Mouse (Mus musculus): ENCODE data around the gene Ntm. TPM values are rescaled to one million over a fixed set of nuclear protein-coding genes. Genes with fewer than 3 reads are reported as not detected.

Ntm gene
- polyA plus RNA-seq, 1 experiment from 2014 or later: 27.3 TPM

DNA sequence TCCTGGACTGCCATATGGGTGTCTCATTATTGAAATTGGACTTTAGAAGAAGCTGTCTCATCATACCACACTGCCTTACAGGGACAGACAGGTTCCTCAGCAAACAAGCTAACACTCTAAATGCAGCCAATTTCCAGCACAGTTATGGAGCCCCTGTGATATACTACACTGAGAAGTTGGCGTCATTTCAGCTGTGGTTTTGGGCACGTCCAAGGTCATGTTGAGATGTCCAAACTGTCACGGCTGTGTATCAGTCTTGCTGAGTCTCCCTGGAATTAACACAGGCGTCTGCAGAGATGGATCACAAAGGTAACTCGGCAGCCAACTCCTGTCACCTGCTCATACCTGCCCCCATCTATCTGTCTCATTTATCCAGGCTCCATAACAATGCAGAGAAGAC is 779.9 kb downstream of the Ntm start:
- no peak for ATAC-seq (ENCODE audit: insufficient number of reproducible peaks, low FRiP score, low TSS enrichment, low read depth)
- Histone ChIP-seq H3K36me3 (no peaks in the 10 kb centered on the region), H3K4me2 (no peak overlapping the region), H3K9me3 (no peaks in the 10 kb centered on the region), H3K27me3 (no peaks in the 10 kb centered on the region), H3K27ac (no peak overlapping the region), H3K4me3 (no peak overlapping the region), H3K9ac (no peak overlapping the region), H3K4me1 (no peaks in the 10 kb centered on the region)
- WGBS: 78% methylated on average over 5 of the region's 5 CpGs

DNA sequence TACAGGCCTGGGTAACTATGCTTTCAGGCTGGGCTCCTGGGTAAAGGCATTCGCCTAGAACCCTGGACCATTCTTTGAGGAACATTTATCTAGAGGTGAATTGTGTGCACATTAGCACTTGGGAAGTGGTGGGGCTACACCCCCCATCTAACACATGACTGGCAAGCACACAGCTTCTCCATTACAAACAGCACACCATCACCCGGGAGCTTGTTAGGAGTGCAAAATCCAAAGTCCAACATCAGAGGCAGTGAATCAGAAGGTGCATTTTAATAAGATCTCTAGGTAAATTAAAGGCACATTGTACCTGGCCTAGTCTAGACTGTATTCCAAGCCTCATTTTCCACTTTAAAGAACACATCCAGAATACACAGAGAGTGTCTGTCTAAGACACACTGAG is 781.3 kb downstream of the Ntm start:
- no peak overlapping the region for H3K27ac ChIP-seq
- H3K4me2 ChIP-seq: no peak overlapping the region
- no peak overlapping the region for H3K4me3 ChIP-seq
- H3K36me3 ChIP-seq: no peaks in the 10 kb centered on the region
- no peaks in the 10 kb centered on the region for H3K9me3 ChIP-seq
- no peaks in the 10 kb centered on the region for H3K4me1 ChIP-seq
- no peaks in the 10 kb centered on the region for H3K27me3 ChIP-seq
- H3K9ac ChIP-seq: no peak overlapping the region
- no peak for ATAC-seq (ENCODE audit: insufficient number of reproducible peaks, low FRiP score, low TSS enrichment, low read depth)
- 69% methylated on average over 2 of the region's 2 CpGs for WGBS

DNA sequence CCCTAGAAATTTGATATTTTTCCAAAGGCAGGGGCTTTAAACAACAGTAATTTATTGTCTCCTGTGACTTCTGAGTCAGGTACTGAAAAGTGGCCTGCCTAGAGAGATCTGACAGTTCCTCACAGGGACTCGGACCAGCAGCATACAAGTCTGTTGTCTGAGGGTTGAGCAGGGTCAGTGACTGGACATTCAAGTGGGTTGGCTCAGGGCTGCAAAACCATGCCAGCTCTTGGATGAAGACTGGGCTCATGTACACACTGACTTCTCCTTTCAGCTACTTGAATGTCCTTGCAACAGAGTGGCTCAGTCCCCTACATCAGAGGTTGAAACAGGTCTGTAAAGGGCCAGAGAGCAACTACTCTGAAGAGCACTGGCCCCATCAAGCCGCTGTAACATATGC is 797.2 kb downstream of the Ntm start:
- no peaks in the 10 kb centered on the region for H3K4me1 ChIP-seq
- WGBS: 52% methylated on average over 2 of the region's 2 CpGs

DNA sequence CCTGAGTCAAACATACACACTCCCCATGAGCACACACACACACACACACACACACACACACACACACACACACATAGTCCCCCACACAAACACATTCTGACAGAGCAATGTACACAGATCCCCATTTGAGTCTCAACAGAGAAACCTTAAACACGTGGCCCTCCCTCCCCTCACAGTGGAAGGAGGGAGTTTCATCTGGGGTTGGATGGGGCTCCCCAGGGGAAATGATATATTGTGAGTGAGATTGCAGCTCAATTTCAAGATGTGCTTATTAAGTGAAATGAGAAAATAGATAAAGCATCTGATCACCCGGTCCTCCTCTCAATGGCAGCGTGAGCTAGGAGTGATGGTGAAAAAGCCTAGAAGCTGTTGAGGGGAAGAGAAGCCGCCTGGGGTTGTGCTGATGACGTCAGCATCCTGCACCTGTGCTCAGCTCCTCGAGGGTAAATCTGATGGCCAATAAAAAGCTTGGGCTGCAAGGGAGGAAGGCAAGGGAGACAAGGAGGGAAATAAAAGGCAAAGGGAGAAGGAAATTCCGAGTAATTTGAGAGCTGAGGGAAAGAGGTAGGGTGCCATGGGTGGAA is 801.8 kb downstream of the Ntm start:
- Histone ChIP-seq H3K4me2 (no peak overlapping the region), H3K27me3 (no peaks in the 10 kb centered on the region), H3K4me3 (no peak overlapping the region), H3K4me1 (no peaks in the 10 kb centered on the region), H3K27ac (no peak overlapping the region), H3K9me3 (no peaks in the 10 kb centered on the region), H3K36me3 (no peaks in the 10 kb centered on the region), H3K9ac (no peak overlapping the region)
- ATAC-seq (ENCODE audit: insufficient number of reproducible peaks, low FRiP score, low TSS enrichment, low read depth): no peak
- WGBS: 21% methylated on average over 7 of the region's 7 CpGs

More for the DNA sequence above, 797.2 kb downstream of the Ntm start:
- H3K27ac ChIP-seq: no peak overlapping the region
- no peak for ATAC-seq (ENCODE audit: insufficient number of reproducible peaks, low FRiP score, low TSS enrichment, low read depth)
- no peaks in the 10 kb centered on the region for H3K9me3 ChIP-seq
- H3K36me3 ChIP-seq: no peaks in the 10 kb centered on the region
- H3K9ac ChIP-seq: no peak overlapping the region
- no peak overlapping the region for H3K4me2 ChIP-seq
- no peak overlapping the region for H3K4me3 ChIP-seq
- no peaks in the 10 kb centered on the region for H3K27me3 ChIP-seq

DNA sequence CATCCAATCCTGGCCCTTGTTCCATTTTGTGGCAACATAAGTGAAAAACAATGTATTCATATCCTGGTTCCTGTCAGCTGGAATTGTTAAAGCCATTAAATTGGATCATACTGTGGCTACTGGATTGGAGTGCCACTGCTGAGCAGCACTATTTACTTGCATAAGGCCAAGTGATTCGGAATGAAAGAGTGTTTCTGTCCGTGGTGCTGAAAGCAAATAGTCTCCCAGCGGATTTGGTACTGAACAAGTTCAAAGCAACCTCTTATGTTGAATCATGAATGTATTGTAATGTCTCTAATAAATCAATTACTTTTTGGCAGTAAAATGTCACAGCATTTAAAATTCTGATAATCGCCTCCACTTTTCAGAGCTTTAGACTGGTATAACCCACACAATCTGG is 817.0 kb downstream of the Ntm start:
- no peak for ATAC-seq (ENCODE audit: insufficient number of reproducible peaks, low FRiP score, low TSS enrichment, low read depth)
- H3K4me3 ChIP-seq: no peak overlapping the region

DNA sequence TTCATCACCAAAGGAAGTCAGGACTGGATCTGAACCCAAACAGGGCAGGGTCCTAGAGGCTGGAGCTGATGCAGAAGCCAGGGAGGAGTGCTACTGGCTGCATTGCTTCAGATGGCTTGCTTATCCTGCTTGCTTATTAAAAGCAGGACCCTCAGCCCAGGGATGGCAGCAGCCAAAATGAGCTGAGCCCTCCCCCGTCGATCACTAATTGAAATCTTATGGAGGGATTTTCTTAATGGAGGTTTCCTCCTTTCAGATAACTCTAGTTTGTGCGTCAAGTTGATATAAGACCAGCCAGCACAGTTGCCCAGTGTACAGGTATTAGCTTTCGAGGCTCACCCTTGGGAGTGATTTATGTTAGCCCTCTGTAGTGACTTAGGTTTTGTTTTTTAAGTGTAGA is 826.9 kb downstream of the Ntm start:
- no peaks in the 10 kb centered on the region for H3K4me1 ChIP-seq
- no peak for ATAC-seq (ENCODE audit: insufficient number of reproducible peaks, low FRiP score, low TSS enrichment, low read depth)
- no peaks in the 10 kb centered on the region for H3K9me3 ChIP-seq
- H3K36me3 ChIP-seq: no peaks in the 10 kb centered on the region
- no peaks in the 10 kb centered on the region for H3K27me3 ChIP-seq
- WGBS: 24% methylated on average over 4 of the region's 4 CpGs
- no peak overlapping the region for H3K9ac ChIP-seq
- no peak overlapping the region for H3K27ac ChIP-seq
- no peak overlapping the region for H3K4me3 ChIP-seq
- H3K4me2 ChIP-seq: no peak overlapping the region

More for the DNA sequence above, 817.0 kb downstream of the Ntm start:
- H3K9me3 ChIP-seq: no peaks in the 10 kb centered on the region
- H3K36me3 ChIP-seq: no peaks in the 10 kb centered on the region
- no peaks in the 10 kb centered on the region for H3K4me1 ChIP-seq
- 9% methylated on average over 4 of the region's 4 CpGs for WGBS
- H3K9ac ChIP-seq: no peak overlapping the region
- H3K4me2 ChIP-seq: no peak overlapping the region
- no peak overlapping the region for H3K27ac ChIP-seq
- no peaks in the 10 kb centered on the region for H3K27me3 ChIP-seq

DNA sequence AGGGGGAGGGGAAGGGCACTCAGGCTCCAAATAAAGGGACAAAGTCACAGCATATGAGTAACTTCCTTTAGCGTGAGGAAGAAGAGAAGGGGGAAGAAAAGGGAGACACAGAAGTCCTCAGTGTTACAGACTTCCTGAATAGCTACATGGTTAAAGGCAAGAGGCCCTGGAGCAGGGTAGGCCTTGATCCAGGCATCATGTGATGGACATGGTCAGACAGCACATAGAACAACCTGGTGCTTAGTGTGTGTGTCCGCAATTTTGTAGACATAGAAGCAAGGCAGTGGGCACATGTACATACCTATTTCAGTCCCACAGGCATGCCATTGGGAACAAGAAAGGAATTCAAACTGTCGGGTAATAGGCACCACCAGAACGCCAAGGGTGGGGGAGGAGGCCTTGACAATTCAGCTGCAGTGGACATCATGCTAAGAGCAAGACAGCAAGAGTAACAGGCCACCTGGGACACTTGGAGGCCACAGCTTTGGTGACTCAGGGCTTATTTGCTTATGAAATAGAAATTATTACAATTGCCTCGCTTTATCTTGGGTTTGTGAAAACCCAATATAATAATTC is 832.1 kb downstream of the Ntm start:
- Histone ChIP-seq H3K27me3 (no peaks in the 10 kb centered on the region), H3K9ac (no peak overlapping the region), H3K4me2 (no peak overlapping the region), H3K36me3 (no peaks in the 10 kb centered on the region), H3K4me1 (no peaks in the 10 kb centered on the region), H3K9me3 (no peaks in the 10 kb centered on the region), H3K4me3 (no peak overlapping the region), H3K27ac (no peak overlapping the region)
- 69% methylated on average over 5 of the region's 5 CpGs for WGBS
- no peak for ATAC-seq (ENCODE audit: insufficient number of reproducible peaks, low FRiP score, low TSS enrichment, low read depth)

DNA sequence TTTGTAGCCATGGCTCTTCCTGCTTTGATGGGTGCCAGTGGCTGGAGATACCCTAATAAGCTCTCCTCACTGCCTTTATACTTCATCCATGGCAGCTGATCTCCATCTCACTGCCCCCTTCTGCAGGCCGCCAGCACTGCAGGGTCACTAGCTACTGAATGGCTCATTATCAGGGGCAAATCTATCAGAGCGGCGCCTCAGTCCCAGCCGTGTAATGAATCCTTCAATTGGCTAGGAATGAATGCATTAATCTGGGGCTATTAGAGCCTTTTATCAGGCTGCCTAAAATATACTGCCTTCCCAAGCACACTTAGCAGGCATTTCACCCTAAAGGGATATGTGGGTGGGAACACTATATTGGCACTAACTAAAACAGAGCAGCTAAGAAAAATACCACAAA is 832.6 kb downstream of the Ntm start:
- ATAC-seq (ENCODE audit: insufficient number of reproducible peaks, low FRiP score, low TSS enrichment, low read depth): no peak
- WGBS: 29% methylated on average over 4 of the region's 4 CpGs
- no peak overlapping the region for H3K27ac ChIP-seq
- H3K36me3 ChIP-seq: no peaks in the 10 kb centered on the region
- H3K4me1 ChIP-seq: no peaks in the 10 kb centered on the region
- no peaks in the 10 kb centered on the region for H3K27me3 ChIP-seq
- no peak overlapping the region for H3K4me2 ChIP-seq
- no peak overlapping the region for H3K9ac ChIP-seq
- H3K4me3 ChIP-seq: no peak overlapping the region
- no peaks in the 10 kb centered on the region for H3K9me3 ChIP-seq

DNA sequence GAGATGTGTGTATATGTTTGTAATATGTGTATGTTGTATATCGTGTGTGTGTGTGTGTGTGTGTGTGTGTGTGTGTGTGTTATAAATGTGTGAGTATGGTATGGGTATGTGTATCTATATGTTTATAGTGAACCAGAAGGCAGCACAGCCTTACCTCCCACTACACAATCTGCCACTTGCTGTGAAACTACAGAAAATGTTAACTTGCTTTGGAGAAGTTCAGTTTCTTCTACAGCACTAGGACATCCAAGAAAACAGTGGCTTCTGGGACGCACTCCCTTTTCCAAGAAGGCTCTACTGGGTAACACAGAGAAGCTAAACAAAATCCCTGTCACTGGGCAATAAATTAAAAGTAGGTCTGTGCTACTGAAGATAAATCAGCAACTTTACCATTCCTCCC is 834.5 kb downstream of the Ntm start:
- 86% methylated on average over 2 of the region's 2 CpGs for WGBS
- H3K27me3 ChIP-seq: no peaks in the 10 kb centered on the region
- no peaks in the 10 kb centered on the region for H3K36me3 ChIP-seq
- H3K4me3 ChIP-seq: no peak overlapping the region
- no peak for ATAC-seq (ENCODE audit: insufficient number of reproducible peaks, low FRiP score, low TSS enrichment, low read depth)
- no peak overlapping the region for H3K4me2 ChIP-seq
- H3K9ac ChIP-seq: no peak overlapping the region
- H3K27ac ChIP-seq: no peak overlapping the region
- H3K9me3 ChIP-seq: no peaks in the 10 kb centered on the region
- H3K4me1 ChIP-seq: no peaks in the 10 kb centered on the region

DNA sequence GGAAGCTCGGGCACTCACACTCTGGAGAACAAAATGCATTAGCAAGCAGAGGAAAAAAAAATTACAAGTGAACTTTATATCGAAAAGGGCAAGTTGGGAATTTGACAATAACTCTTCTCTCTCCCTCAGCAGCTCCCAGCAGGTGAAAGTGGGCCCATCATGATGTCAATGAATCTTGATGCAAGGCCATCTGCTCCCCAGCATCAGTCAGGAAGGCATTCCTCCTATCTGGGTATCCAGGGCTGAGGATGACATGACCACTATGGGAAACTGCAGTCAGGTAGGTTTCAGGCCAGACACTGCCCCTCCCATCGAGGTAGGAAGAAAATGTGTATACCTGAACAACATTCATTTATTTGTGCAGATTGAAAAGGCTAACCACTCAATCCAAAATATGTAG is 838.5 kb downstream of the Ntm start:
- H3K27me3 ChIP-seq: no peaks in the 10 kb centered on the region
- WGBS: 77% methylated on average over 3 of the region's 3 CpGs
- no peak for ATAC-seq (ENCODE audit: insufficient number of reproducible peaks, low FRiP score, low TSS enrichment, low read depth)

DNA sequence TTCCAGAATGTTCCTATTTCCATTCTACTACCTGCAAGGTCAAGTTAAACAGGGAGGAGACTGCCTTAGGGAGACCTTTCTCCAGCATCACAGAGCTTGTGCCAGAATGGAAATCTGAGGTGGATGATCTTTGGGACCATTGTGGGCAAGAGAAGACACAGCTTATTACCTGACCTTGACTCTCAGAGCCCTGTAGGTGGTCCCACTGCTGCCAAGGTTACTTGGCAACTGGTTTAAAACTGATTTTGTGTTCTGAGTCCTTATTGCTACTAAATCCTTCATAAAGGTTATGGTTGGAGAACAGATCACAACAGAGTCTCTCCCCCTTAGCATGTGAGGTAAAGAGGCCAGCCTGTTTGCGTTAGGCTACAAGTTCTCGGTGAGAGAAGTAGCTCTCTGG is 839.1 kb downstream of the Ntm start:
- no peaks in the 10 kb centered on the region for H3K9me3 ChIP-seq
- no peaks in the 10 kb centered on the region for H3K27me3 ChIP-seq
- no peaks in the 10 kb centered on the region for H3K36me3 ChIP-seq
- H3K4me1 ChIP-seq: no peaks in the 10 kb centered on the region
- no peak overlapping the region for H3K4me3 ChIP-seq
- ATAC-seq (ENCODE audit: insufficient number of reproducible peaks, low FRiP score, low TSS enrichment, low read depth): no peak
- H3K9ac ChIP-seq: no peak overlapping the region
- WGBS: 48% methylated on average over 2 of the region's 2 CpGs
- no peak overlapping the region for H3K27ac ChIP-seq
- no peak overlapping the region for H3K4me2 ChIP-seq

More for the DNA sequence above, 838.5 kb downstream of the Ntm start:
- no peaks in the 10 kb centered on the region for H3K4me1 ChIP-seq
- H3K9me3 ChIP-seq: no peaks in the 10 kb centered on the region
- H3K9ac ChIP-seq: no peak overlapping the region
- no peak overlapping the region for H3K4me2 ChIP-seq
- no peak overlapping the region for H3K4me3 ChIP-seq
- H3K27ac ChIP-seq: no peak overlapping the region
- no peaks in the 10 kb centered on the region for H3K36me3 ChIP-seq

DNA sequence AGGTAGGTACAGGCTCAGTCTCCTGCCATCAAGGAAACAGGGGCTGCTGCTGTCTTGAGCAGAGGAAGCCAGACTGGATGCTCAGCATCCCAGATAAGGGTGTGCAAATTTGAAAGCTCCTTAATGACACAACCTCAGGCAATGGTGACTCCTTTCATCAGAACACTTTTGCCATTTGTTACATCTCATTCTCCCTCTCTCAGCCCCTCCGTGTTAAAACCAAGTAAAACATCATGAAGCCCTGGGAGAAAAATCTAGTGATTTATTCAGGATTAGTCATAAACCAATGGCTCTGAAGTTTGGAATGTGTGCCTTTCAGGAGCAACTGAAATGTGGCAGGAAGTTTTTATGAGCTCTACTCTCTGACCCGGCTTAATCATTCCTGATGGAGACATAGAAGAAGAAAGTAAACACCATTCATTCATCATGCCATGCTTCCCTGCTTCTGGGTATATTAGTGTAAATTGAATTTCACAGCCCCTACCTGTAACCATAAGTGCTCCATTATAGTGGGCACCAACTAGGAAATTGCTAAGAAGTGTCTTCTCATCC is 845.3 kb downstream of the Ntm start:
- Histone ChIP-seq H3K36me3 (no peaks in the 10 kb centered on the region), H3K4me3 (no peak overlapping the region), H3K4me1 (no peaks in the 10 kb centered on the region), H3K9me3 (no peaks in the 10 kb centered on the region), H3K27ac (no peak overlapping the region), H3K9ac (no peak overlapping the region), H3K27me3 (no peaks in the 10 kb centered on the region), H3K4me2 (no peak overlapping the region)
- no peak for ATAC-seq (ENCODE audit: insufficient number of reproducible peaks, low FRiP score, low TSS enrichment, low read depth)
- WGBS: 18% methylated on average over 2 of the region's 2 CpGs

DNA sequence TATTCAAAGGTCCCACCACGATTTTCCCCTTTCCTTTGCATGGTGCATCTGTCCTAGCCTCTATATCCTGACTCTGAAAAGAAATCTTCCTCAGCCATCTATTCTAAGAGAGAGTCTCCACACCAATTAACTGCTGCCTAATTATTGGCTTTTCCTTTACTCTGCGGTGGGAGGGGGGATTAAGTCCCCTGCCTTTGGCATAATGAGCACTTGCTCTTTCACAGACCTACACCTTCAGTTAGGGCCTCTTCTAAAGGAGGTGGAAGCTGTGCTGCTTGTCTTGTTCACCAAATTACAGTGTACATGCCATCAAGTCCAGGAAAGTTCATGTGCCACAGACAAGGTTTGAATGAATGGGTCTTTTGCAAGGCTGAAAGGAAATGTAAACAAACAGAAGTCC is 847.6 kb downstream of the Ntm start:
- no peaks in the 10 kb centered on the region for H3K4me1 ChIP-seq
- no peak overlapping the region for H3K9ac ChIP-seq
- H3K4me3 ChIP-seq: no peak overlapping the region
- H3K27me3 ChIP-seq: no peaks in the 10 kb centered on the region
- no peaks in the 10 kb centered on the region for H3K36me3 ChIP-seq
- H3K4me2 ChIP-seq: no peak overlapping the region
- no peak for ATAC-seq (ENCODE audit: insufficient number of reproducible peaks, low FRiP score, low TSS enrichment, low read depth)
- 44% methylated on average over 2 of the region's 2 CpGs for WGBS
- no peak overlapping the region for H3K27ac ChIP-seq
- no peaks in the 10 kb centered on the region for H3K9me3 ChIP-seq
